Mouse (Mus musculus) hindbrain, embryonic 15.5 days (tissue): ENCODE results near the gene Mypop. TPM values are rescaled to one million over a fixed set of nuclear protein-coding genes. Genes with fewer than 3 reads are reported as not detected.

Source experiments
- ATAC-seq: fragments of 200-750 bp; cut with Nextera tagmentation; 2 replicates; pipeline ENCODE4 v1.8.0; 2017; ENCODE audit warnings: low read depth, moderate number of reproducible peaks, moderate TSS enrichment; ENCODE audit not compliant: low FRiP score
- H3K27ac ChIP-seq: fragments of 300-500 bp; sonication (generic); replicated peaks from 2 replicates; pipeline ENCODE4 v1.5.1; 2015; ENCODE audit warnings: mild to moderate bottlenecking, inconsistent platforms
- H3K27me3 ChIP-seq: fragments of 300-500 bp; sonication (generic); 2 replicates; pipeline ENCODE4 v1.6.1; 2015; ENCODE audit warnings: control low read depth, inconsistent platforms
- H3K36me3 ChIP-seq: fragments of 300-500 bp; sonication (generic); 2 replicates; pipeline ENCODE4 v1.6.1; 2015; ENCODE audit warnings: control low read depth, inconsistent platforms
- H3K4me1 ChIP-seq: fragments of 300-500 bp; sonication (generic); replicated peaks from 2 replicates; pipeline ENCODE4 v1.6.1; 2015; ENCODE audit warnings: control low read depth, inconsistent platforms
- H3K4me2 ChIP-seq: fragments of 300-500 bp; sonication (generic); 2 replicates; pipeline ENCODE4 v1.6.1; 2015; ENCODE audit warnings: moderate library complexity, mild to moderate bottlenecking, inconsistent platforms
- H3K4me3 ChIP-seq: fragments of 300-500 bp; sonication (generic); 2 replicates; pipeline ENCODE4 v1.5.1; 2015; ENCODE audit warnings: mild to moderate bottlenecking, inconsistent platforms
- H3K9ac ChIP-seq: fragments of 300-500 bp; sonication (generic); 2 replicates; pipeline ENCODE4 v1.6.1; 2015; ENCODE audit warnings: inconsistent platforms
- H3K9me3 ChIP-seq: fragments of 300-500 bp; sonication (generic); 2 replicates; pipeline ENCODE4 v1.6.1; 2016; ENCODE audit warnings: control low read depth, inconsistent platforms
- WGBS: fragments of 180-500 bp; shearing (Covaris S2); methylation state at CpG from one replicate; pipeline ENCODE4 v1.1.7; 2015; 5-methylcytosine and 5-hydroxymethylcytosine counted together
- polyA plus RNA-seq: library from polyadenylated mRNA; unstranded; fragments of >200 nt; fragmentation: Nextera tagmentation; extraction: Ambion mirVana; gene quantifications from 2 replicates; pipeline ENCODE4 v1.2.1, GENCODE M21; 2015

Mypop gene
- polyA plus RNA-seq, 1 experiment from 2014 or later = 7.2 TPM

DNA sequence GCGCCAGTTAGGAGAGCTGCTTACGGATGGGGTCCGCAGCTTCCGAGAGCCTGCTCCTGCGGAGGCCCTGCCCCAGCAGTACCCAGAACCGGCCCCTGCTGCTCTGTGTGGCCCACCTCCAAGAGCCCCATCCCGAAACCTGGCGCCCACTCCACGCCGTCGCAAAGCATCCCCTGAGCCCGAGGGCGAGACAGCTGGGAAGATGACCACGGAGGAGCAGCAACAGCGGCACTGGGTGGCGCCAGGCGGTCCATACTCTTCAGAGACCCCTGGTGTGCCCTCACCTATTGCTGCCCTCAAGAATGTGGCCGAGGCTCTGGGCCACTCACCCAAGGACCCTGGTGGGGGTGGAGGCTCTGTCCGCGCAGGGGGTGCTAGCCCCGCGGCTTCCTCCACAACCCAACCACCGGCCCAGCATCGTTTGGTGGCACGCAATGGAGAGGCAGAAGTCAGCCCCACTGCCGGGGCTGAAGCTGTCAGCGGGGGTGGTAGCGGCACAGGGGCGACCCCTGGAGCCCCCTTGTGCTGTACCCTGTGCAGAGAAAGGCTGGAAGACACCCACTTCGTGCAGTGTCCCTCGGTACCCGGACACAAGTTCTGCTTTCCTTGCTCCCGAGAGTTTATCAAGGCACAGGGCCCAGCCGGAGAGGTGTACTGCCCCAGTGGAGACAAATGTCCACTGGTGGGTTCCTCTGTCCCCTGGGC is 14.5 kb downstream of the Mypop start:
- peak overlapping the region; percentile 97 for H3K4me2 ChIP-seq
- H3K9me3 ChIP-seq = no peaks in the 10 kb centered on the region
- H3K4me1 ChIP-seq = peaks cover 46% of the 10 kb centered on the region
- H3K4me3 ChIP-seq = peak overlapping the region; percentile 85
- WGBS = 78% methylated on average over 34 of the region's 34 CpGs
- no peak for ATAC-seq
- H3K27ac ChIP-seq = no peak overlapping the region
- H3K27me3 ChIP-seq = no peaks in the 10 kb centered on the region
- 0 out of 2 replicates have a peak overlapping the region, but pooled peaks have one; percentile 95 for H3K9ac ChIP-seq
- peaks cover 13% of the 10 kb centered on the region for H3K36me3 ChIP-seq

DNA sequence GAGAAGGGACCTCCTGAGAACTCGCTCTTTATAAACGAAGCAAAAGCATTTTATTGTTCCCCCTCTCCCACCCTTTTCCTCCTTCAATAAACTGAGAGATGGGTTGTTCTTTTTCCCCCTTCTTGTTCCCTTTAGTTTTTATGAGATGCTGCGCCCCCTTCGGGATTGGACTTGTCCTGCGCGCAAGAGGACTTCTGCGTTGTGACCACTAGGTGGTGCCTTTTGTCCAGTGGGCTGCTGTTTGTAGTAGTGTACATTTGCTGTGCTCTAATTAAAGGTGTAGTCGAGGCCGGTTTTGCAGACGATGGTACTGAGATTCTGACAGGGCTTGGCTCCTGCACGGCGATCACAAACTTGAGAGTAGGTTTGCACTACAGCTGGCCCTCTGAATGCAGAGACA is 15.4 kb downstream of the Mypop start:
- Histone ChIP-seq H3K27me3 (no peaks in the 10 kb centered on the region), H3K27ac (no peak overlapping the region), H3K4me2 (peak overlapping the region; percentile 97; the same call in 1 of the 2 replicates), H3K36me3 (peaks cover 13% of the 10 kb centered on the region), H3K4me1 (peaks cover 45% of the 10 kb centered on the region), H3K9ac (no peak overlapping the region), H3K9me3 (no peaks in the 10 kb centered on the region), H3K4me3 (0 out of 2 replicates have a peak overlapping the region, but pooled peaks have one; percentile 11)
- 7% methylated on average over 12 of the region's 12 CpGs for WGBS
- ATAC-seq = no peak

DNA sequence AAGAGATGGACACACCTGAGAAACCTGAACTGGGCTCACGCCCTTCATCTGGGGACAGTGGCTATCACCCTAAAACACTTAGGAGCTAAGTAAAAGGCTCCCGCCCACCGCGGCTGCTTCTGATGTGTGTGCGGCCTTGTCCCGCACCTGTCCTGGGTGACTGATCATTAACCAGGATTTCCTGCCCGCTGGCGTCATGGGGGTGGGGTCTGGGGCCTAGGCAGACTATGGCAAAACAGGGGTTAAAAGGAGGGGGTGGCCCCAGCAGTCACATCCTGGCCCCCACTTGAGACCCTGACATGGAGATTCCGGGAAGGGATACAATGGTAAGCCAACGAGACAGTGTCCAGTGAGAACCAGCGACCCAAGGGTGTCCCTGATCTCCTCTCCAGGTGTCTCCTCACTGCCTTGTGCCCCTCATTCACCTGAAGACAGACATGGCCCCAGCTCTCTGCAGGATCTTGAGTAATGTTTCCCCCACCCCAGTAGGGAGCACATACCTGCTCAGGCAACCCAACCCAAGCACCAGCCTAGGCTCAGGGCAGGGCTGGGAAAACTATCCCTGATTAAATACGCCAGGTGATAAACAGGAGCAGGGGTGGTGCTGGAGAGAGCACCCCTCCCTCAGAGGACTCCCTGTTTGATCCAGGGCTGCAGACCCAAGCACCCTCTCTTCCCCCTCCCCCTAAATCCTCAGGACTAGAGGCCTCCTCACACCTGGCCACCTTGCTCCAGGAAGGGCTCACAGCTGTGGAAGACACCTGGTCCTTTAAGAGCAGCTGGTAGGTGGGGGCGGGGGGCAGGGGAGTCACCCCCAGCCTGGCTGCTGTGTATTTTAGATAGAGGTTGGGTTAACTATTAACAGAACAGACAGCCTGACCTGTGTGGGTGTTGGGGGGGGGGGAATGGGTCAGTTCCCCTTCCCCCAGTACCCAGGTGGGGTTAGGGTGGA is 16.3 kb downstream of the Mypop start:
- no peak overlapping the region for H3K4me3 ChIP-seq

DNA sequence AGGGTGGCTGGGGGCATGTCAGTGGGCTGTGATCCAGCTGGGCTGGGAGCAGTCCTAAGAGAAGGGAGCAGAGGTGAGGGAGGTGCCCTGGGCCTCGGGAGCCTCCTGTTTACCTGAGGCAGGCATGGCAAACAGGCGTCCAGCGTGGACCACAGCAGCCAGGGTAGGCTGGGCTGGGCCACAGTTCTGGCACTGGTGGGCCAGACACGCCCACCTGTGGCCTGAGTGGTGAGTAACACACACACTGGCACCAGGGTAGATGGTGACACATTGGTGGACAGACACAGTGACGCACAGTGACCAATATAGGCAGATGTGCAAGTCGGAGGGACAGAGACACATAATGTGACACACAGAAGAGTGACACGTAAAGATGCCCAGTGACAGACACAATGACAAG is 19.5 kb downstream of the Mypop start:
- no peaks in the 10 kb centered on the region for H3K9me3 ChIP-seq
- no peak overlapping the region for H3K9ac ChIP-seq
- no peak overlapping the region for H3K4me3 ChIP-seq
- peaks cover 28% of the 10 kb centered on the region for H3K4me1 ChIP-seq
- no peak for ATAC-seq
- H3K27me3 ChIP-seq = no peaks in the 10 kb centered on the region
- peaks cover 10% of the 10 kb centered on the region for H3K36me3 ChIP-seq
- no peak overlapping the region for H3K4me2 ChIP-seq
- 80% methylated on average over 7 of the region's 7 CpGs for WGBS
- H3K27ac ChIP-seq = no peak overlapping the region

More for the DNA sequence above, 16.3 kb downstream of the Mypop start:
- Histone ChIP-seq H3K4me2 (0 out of 2 replicates have a peak overlapping the region, but pooled peaks have one; percentile 97), H3K27ac (no peak overlapping the region), H3K9me3 (no peaks in the 10 kb centered on the region), H3K36me3 (peaks cover 13% of the 10 kb centered on the region), H3K27me3 (no peaks in the 10 kb centered on the region), H3K9ac (no peak overlapping the region), H3K4me1 (peaks cover 46% of the 10 kb centered on the region)
- no peak for ATAC-seq
- 77% methylated on average over 13 of the region's 13 CpGs for WGBS

DNA sequence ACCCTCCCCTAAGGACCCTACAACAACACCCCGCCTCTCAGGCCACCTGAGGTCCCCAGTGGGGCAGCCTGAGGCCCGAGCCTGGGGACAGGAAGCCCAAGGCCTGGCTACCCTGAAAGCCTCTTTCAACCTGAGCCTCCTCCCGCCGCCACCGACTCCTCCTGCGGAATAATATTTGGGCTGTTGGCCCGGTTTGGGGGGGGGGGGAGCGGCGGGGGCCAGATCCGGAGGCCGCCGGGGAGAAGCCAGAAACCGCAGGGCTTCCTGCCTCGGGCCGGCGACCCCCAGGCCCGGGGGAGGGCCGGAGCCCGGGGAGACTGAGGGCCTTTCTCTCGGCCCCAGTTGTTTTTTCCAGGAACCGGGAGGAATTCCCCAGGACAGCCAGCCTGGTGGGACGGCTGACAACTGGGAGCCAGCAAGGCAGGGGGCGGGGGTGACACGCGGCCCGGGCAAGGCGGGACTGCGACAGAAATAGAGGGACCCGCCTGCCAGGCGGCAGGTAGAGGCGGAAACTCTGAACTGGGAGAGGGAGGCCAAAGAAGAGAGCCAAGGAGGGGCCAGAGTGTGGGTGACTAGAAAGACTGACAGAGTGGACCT is 21.1 kb downstream of the Mypop start:
- H3K4me3 ChIP-seq = peak overlapping the region; percentile 21; the same call in 1 of the 2 replicates
- H3K27ac ChIP-seq = no peak overlapping the region
- ATAC-seq = no peak
- H3K4me1 ChIP-seq = peaks cover 13% of the 10 kb centered on the region
- H3K9me3 ChIP-seq = no peaks in the 10 kb centered on the region
- 3% methylated on average over 27 of the region's 31 CpGs for WGBS
- no peaks in the 10 kb centered on the region for H3K27me3 ChIP-seq
- peaks cover under 1% of the 10 kb centered on the region for H3K36me3 ChIP-seq
- peak overlapping the region; percentile 52 for H3K4me2 ChIP-seq
- H3K9ac ChIP-seq = peak overlapping the region; percentile 29; the same call in 1 of the 2 replicates

DNA sequence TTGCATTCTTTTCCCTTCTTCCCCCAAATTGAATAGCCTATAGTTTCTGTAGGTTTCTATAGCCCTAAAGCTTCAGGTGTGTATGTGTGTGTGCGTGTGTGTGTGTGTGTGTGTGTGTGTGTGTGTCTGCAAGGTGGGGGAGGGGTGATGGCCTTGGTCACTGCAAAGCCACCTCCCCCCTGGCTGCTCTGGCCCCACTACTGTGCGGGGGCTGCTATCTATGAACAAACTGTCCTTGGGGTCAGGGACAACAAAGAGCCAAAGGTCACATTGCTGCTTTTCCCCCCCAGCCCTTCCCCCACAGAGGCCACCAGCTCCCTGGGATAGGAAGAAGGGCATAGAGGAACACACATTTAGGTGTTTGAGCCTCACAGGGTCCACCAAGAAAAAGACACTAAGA is 21.8 kb downstream of the Mypop start:
- H3K27ac ChIP-seq = no peak overlapping the region
- no peaks in the 10 kb centered on the region for H3K9me3 ChIP-seq
- H3K4me3 ChIP-seq = no peak overlapping the region
- 51% methylated on average over 2 of the region's 2 CpGs for WGBS
- no peaks in the 10 kb centered on the region for H3K27me3 ChIP-seq
- no peaks in the 10 kb centered on the region for H3K36me3 ChIP-seq
- no peak for ATAC-seq
- H3K4me1 ChIP-seq = peaks cover 8% of the 10 kb centered on the region
- H3K9ac ChIP-seq = no peak overlapping the region
- H3K4me2 ChIP-seq = no peak overlapping the region

DNA sequence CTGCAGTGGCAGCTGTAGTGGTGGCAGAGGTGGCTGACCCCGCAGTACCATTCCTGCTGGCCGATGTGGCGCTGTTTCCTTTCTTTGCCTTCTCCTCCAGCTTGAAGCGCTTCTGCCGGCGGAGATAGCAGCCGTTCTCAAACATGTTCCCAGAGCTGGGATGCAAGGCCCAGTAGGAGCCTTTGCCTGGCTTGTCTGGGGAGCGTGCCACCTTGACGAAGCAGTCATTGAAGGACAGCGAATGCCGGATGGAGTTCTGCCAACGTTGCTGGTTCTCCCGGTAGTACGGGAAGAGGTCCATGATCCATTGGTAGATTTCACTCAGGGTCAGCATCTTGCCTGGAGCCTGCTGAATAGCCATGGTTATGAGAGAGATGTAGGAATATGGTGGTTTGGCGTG is 23.4 kb downstream of the Mypop start:
- no peak overlapping the region for H3K4me3 ChIP-seq
- no peaks in the 10 kb centered on the region for H3K9me3 ChIP-seq
- ATAC-seq = no peak

DNA sequence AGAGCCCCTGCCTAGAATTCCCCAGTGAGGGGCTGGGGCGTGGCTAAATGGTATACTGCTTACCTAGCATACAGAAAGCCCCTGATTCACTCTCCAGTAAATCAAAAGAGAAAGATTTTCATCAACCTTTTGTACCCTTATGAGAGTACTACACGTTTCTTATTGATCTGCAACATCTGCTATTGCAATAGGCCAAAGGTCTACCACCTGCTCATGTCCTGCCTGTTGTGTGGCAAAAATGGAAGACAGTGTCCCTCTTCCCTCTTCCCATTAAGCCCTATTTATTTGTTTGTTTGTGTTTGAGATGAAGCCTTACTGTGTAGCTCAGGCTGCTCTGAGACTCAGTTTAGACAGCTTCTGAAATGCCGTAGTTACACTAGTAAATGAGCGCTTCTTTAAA is 25.0 kb downstream of the Mypop start:
- ATAC-seq = no peak
- H3K36me3 ChIP-seq = no peaks in the 10 kb centered on the region

More for the DNA sequence above, 23.4 kb downstream of the Mypop start:
- H3K36me3 ChIP-seq = no peaks in the 10 kb centered on the region
- H3K4me1 ChIP-seq = peaks cover 8% of the 10 kb centered on the region
- no peak overlapping the region for H3K9ac ChIP-seq
- 69% methylated on average over 15 of the region's 15 CpGs for WGBS
- no peak overlapping the region for H3K4me2 ChIP-seq
- no peak overlapping the region for H3K27ac ChIP-seq
- H3K27me3 ChIP-seq = peaks cover under 1% of the 10 kb centered on the region; the same call in 1 of the 2 replicates

DNA sequence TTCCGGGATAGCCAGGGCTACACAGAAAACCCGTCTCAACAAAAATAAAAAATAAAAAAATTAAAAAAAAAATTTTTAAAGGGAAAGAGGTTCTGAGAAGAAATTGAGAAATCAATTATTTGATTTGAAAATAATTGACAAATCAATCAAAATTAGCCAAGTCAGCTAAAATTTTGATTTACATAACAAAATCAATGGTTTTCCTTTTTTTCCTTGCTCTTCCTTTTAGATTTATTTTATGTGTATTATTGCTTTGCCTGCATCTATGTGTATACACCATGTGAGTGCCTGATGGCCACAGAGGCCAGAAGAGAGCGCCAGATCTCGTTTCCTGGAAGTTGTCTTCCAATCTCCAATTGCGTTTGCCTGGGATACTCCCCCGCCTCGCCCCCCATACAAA is 26.9 kb downstream of the Mypop start:
- Histone ChIP-seq H3K4me1 (no peaks in the 10 kb centered on the region), H3K36me3 (no peaks in the 10 kb centered on the region), H3K27me3 (peaks cover 31% of the 10 kb centered on the region), H3K4me3 (no peak overlapping the region), H3K9me3 (no peaks in the 10 kb centered on the region), H3K9ac (no peak overlapping the region), H3K4me2 (no peak overlapping the region), H3K27ac (no peak overlapping the region)
- 86% methylated on average over 7 of the region's 7 CpGs for WGBS
- ATAC-seq = no peak

More for the DNA sequence above, 25.0 kb downstream of the Mypop start:
- Histone ChIP-seq H3K4me3 (no peak overlapping the region), H3K9me3 (no peaks in the 10 kb centered on the region), H3K9ac (no peak overlapping the region), H3K27ac (no peak overlapping the region), H3K27me3 (peaks cover 13% of the 10 kb centered on the region), H3K4me1 (peaks cover 8% of the 10 kb centered on the region), H3K4me2 (no peak overlapping the region)
- WGBS = 94% methylated on average over 4 of the region's 4 CpGs

DNA sequence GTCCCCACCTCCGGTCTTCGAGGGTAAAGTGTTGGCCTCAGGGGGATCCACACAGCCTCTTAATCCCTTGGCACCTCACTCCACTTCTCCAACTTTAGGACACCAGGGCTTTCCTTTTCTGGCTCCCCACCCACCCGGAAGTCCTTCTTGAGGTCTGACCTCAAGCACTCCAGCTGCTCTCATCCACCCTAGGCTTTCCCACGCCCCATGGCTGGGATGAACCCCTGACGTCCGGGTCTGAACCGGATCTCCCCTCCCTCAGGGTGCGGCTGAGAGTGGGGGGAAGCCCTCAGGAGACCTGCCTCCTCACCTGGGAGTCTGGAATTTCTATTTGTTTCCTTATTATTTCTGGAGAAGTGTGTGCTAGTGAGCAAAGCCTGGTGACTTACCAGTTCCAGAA is 30.0 kb downstream of the Mypop start:
- H3K4me2 ChIP-seq = no peak overlapping the region
- no peak overlapping the region for H3K9ac ChIP-seq

DNA sequence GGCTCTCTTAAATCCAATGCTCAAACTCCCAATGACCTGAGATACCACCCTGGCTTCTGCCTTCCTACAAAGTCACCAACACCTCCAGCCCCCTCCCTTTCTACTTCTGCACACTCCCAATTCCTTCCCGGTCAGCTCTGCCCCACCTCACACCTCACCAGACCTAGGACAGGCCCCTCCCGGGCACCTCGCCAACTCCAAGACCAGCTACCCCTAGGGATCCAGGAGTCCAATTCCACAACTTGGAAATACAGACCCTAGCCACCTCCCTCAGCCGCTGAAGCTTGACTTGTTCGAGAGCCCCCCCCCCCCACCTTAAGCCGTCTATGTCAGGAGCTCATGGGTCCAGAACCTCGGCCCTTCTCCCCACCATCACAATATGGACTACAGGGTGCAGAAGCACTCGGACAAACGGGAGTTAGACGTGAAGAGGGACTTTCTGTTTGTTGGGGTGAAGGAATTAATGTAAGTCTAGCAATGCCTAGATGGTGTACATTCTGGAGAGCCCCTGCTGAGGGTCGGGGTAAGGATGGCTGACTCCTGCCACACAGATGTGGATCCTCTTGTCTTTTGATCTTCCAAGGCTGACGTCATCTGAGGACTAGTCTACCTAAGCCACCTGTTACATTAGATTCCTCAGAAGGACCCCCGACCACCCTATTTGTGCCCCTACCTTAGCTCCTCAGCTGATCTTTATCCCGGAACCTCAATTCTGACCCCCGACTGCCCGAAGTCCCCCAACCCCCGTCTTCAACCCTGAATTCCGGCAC is 31.3 kb downstream of the Mypop start:
- Histone ChIP-seq H3K4me3 (no peak overlapping the region), H3K27me3 (peaks cover 41% of the 10 kb centered on the region), H3K4me1 (peaks cover 17% of the 10 kb centered on the region), H3K9me3 (no peaks in the 10 kb centered on the region), H3K36me3 (no peaks in the 10 kb centered on the region), H3K27ac (no peak overlapping the region), H3K4me2 (no peak overlapping the region), H3K9ac (no peak overlapping the region)
- 65% methylated on average over 18 of the region's 18 CpGs for WGBS
- no peak for ATAC-seq

More for the DNA sequence above, 30.0 kb downstream of the Mypop start:
- Histone ChIP-seq H3K9me3 (no peaks in the 10 kb centered on the region), H3K4me1 (peaks cover 16% of the 10 kb centered on the region), H3K4me3 (no peak overlapping the region), H3K36me3 (no peaks in the 10 kb centered on the region), H3K27me3 (peaks cover 41% of the 10 kb centered on the region), H3K27ac (no peak overlapping the region)
- ATAC-seq = no peak
- WGBS = 32% methylated on average over 8 of the region's 8 CpGs
